Mouse (Mus musculus) kidney, adult 2 months (tissue): Measurements from ENCODE around the gene Oard1. TPM values are rescaled to one million over a fixed set of nuclear protein-coding genes. Genes with fewer than 3 reads are reported as not detected.

Source experiments
- DNase-seq: peaks from one replicate; pipeline ENCODE4 v3.0.0; 2021
- H3K27ac ChIP-seq: fragments of 200-500 bp; 2 replicates; pipeline ENCODE4 v1.5.1; 2012; ENCODE audit warnings: low read depth, low read length, control low read depth, inconsistent platforms; ENCODE audit not compliant: insufficient read depth
- H3K27me3 ChIP-seq: fragments of 200-500 bp; replicated peaks from 2 replicates; pipeline ENCODE4 v1.6.1; 2012; ENCODE audit warnings: mild to moderate bottlenecking, moderate library complexity, low read length, inconsistent platforms; ENCODE audit not compliant: control insufficient read depth, insufficient read depth
- H3K36me3 ChIP-seq: fragments of 200-500 bp; 2 replicates; pipeline ENCODE4 v1.6.1; 2012; ENCODE audit warnings: mild to moderate bottlenecking, moderate library complexity, low read length, inconsistent platforms; ENCODE audit not compliant: control insufficient read depth, insufficient read depth
- H3K4me1 ChIP-seq: fragments of 200-500 bp; 2 replicates; pipeline ENCODE4 v1.6.1; 2011; ENCODE audit warnings: low read length; ENCODE audit not compliant: control insufficient read depth, insufficient read depth
- H3K4me3 ChIP-seq: fragments of 200-500 bp; 2 replicates; pipeline ENCODE4 v1.5.1; 2011; ENCODE audit warnings: mild to moderate bottlenecking, low read depth, low read length, control low read depth; ENCODE audit not compliant: insufficient read depth
- CTCF ChIP-seq: fragments of 200-500 bp; conservative IDR thresholded peaks from 2 replicates; pipeline ENCODE4 v1.5.1; 2011; ENCODE audit warnings: low read depth, mild to moderate bottlenecking, control low read depth, low read length, moderate library complexity, mixed read lengths; ENCODE audit not compliant: insufficient read depth, insufficient read length
- POLR2A ChIP-seq: fragments of 200-500 bp; IDR thresholded peaks from one replicate; pipeline ENCODE4 v1.6.1; 2011; ENCODE audit warnings: low read depth, low read length, control low read depth
- WGBS: fragments of 180-500 bp; shearing (Covaris S2); methylation state at CpG from one replicate; pipeline ENCODE4 v1.1.7; 2018; 5-methylcytosine and 5-hydroxymethylcytosine counted together
- polyA plus RNA-seq: library from polyadenylated mRNA; depleted of rRNA; stranded (reverse); fragments of >200 nt; gene quantifications from 2 replicates; pipeline ENCODE4 v1.2.3, GENCODE M21; 2012

Gene Oard1
- polyA plus RNA-seq, 1 experiment = 25.8 TPM

DNA sequence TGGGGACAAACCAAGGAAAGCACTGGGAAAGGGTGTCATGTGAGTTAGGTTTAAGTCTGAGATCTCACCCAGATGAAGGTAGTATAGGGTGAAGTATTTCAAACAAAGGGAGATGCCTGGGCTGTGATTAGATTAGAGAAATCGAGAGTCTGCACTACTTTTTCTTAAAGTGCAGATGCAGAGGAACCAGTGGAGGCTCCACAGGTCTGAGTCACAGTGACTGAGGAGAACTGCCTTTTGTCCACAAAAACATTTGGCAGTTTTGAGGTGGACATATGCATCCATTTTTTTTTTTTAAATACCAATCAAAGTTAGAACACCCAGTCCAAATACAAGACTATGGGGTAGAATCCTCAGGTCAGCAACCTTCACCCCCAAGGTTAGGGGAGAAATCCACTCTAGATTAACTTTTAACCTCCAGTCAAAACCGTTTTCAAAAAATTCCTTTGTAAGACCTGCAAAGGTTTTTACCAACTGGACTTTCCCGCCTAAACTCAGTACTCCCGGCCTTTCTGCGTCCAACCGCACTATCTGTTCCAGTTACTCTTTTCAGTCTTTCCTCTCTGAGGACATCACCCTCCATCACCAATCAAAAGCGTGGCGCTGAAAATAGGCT lies 1.8 kb upstream of the Oard1 start:
- peak overlapping the region; percentile 98 for H3K27ac ChIP-seq
- TF ChIP-seq CTCF = no peak
- no peak for TF ChIP-seq POLR2A
- no peaks in the 10 kb centered on the region for H3K36me3 ChIP-seq
- peak overlapping the region; percentile 86 for H3K4me3 ChIP-seq
- H3K27me3 ChIP-seq = no peaks in the 10 kb centered on the region
- WGBS = 8% methylated on average over 8 of the region's 8 CpGs
- DNase-seq = peak; percentile 54
- H3K4me1 ChIP-seq = peaks cover 7% of the 10 kb centered on the region; the same call in 1 of the 2 replicates

DNA sequence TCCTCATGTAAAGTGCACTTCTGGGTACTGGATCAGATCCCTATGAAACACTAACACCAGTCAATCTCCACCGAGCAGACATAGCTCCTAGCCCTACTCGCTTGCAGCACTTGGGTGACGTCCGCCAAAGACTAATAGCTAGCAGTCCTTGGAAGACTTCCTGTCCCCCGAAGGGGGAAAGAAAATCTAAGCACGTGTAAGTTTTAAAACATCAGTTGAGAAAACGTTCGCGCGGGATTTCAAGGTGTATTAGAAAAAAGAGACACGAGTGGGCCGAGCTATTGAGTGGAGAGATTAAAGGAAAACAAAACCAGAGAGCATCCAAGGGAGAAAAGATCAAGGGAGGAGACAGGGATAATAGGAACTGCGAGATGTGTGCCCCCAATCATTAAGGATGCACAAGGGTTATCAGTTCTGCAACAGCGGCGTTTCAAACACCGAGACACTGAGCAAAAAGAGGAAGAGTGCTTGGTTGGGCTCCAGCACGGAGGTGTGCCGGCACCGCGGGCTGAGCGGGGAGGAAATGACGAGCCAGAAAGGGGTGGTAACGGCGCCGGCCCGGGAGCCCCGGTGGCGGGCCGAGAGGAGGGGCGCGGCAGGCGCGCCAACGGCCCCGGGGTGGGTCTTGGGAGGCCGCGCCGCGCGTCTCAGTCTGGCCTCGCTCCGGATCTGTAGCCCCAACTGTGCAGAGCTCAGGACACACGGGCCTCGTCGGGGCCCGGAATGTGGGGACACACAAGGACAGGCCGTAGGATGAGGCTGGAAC lies 1.1 kb upstream of the Oard1 start:
- H3K4me3 ChIP-seq = peak overlapping the region; percentile 86
- TF ChIP-seq CTCF (no peak), POLR2A (no peak)
- H3K27ac ChIP-seq = peak overlapping the region; percentile 98
- no peaks in the 10 kb centered on the region; the same call in 1 of the 2 replicates for H3K36me3 ChIP-seq
- WGBS = under 1% methylated on average over 47 of the region's 47 CpGs
- no peaks in the 10 kb centered on the region for H3K27me3 ChIP-seq
- DNase-seq = peak; percentile 81
- peaks cover 7% of the 10 kb centered on the region; the same call in 1 of the 2 replicates for H3K4me1 ChIP-seq

DNA sequence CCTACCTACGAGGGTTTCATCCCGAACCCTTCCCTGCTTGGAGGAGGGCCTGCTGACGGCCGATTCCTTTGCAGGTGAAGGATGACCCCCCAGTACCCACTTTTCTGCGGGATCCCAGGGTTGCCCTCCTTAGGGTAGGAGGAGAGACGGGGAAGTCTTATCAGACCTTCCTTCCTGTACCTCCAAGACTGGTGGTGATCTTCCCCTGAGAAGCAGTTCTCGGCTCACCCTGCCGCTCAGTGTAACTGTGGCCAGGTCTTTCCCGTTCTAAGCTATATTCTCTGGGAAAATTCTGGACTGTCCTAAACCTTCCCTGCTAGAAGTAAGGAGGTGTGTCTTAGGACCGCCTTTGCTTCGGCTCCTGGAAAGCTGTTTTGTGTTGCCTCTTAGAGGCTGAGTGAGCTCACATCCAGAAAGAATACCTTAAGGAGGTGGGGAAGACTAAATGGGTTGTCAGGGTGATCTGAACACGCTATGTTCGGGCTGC lies 528 bp downstream of the Oard1 start:
- H3K27me3 ChIP-seq = no peaks in the 10 kb centered on the region
- no peak for DNase-seq
- peaks cover 1% of the 10 kb centered on the region; the same call in 1 of the 2 replicates for H3K36me3 ChIP-seq
- peak overlapping the region; percentile 85 for H3K27ac ChIP-seq
- TF ChIP-seq POLR2A = no peak
- H3K4me3 ChIP-seq = peak overlapping the region; percentile 78
- H3K4me1 ChIP-seq = peaks cover 3% of the 10 kb centered on the region; the same call in 1 of the 2 replicates
- under 1% methylated on average over 13 of the region's 13 CpGs for WGBS

GRCm38 (mm10) chr17:48411241-48411640 lies 1.4 kb downstream of the Oard1 start:
- TF ChIP-seq CTCF (no peak), POLR2A (no peak)
- DNase-seq = no peak
- no peak overlapping the region for H3K4me3 ChIP-seq
- peaks cover 3% of the 10 kb centered on the region; the same call in 1 of the 2 replicates for H3K4me1 ChIP-seq
- peak overlapping the region; percentile 50; the same call in 1 of the 2 replicates for H3K27ac ChIP-seq
- WGBS = 20% methylated on average over 8 of the region's 8 CpGs
- H3K27me3 ChIP-seq = no peaks in the 10 kb centered on the region
- peaks cover 1% of the 10 kb centered on the region; the same call in 1 of the 2 replicates for H3K36me3 ChIP-seq

- TF ChIP-seq POLR2A = no peak
- TF ChIP-seq CTCF = no peak
- no peak for DNase-seq
- Histone ChIP-seq H3K4me1 (peaks cover 24% of the 10 kb centered on the region), H3K36me3 (peaks cover 1% of the 10 kb centered on the region; the same call in 1 of the 2 replicates), H3K27me3 (no peaks in the 10 kb centered on the region), H3K4me3 (no peak overlapping the region), H3K27ac (no peak overlapping the region; the same call in 1 of the 2 replicates)
- WGBS = 57% methylated on average over 7 of the region's 7 CpGs
Measured at GRCm38 (mm10) chr17:48416011-48416410, 6.2 kb downstream of the Oard1 start.

- Histone ChIP-seq H3K36me3 (peaks cover 1% of the 10 kb centered on the region; the same call in 1 of the 2 replicates), H3K4me1 (peaks cover 21% of the 10 kb centered on the region), H3K27ac (no peak overlapping the region), H3K27me3 (no peaks in the 10 kb centered on the region), H3K4me3 (no peak overlapping the region)
- no peak for TF ChIP-seq POLR2A
- TF ChIP-seq CTCF = peak; percentile 66
- 75% methylated on average over 14 of the region's 14 CpGs for WGBS
- peak; percentile 76 for DNase-seq
Measured at GRCm38 (mm10) chr17:48416425-48417195, 6.8 kb downstream of the Oard1 start.

DNA sequence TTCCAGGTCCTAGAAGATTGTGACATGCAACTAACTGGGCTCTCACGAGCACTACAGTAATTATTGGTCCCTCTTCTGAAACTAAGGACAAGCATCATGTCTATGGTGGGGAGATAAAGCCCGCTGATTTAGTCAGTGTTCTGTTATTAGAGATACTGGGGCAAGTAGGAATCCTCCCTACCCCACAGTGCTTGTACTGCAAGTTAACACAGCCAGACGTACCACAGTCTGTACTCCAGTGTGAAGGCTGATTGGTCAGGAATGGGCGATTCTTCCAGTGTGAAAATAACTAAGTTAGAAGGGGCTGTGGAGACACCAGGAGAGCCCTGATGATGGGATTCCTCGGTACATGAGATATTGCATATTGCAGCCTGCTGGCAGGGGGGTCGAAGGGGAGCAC lies 7.7 kb downstream of the Oard1 start:
- Histone ChIP-seq H3K27me3 (no peaks in the 10 kb centered on the region), H3K27ac (no peak overlapping the region; the same call in 1 of the 2 replicates), H3K4me1 (peaks cover 21% of the 10 kb centered on the region), H3K4me3 (no peak overlapping the region), H3K36me3 (peaks cover 1% of the 10 kb centered on the region; the same call in 1 of the 2 replicates)
- DNase-seq = no peak
- WGBS = 68% methylated on average over 6 of the region's 6 CpGs
- no peak for TF ChIP-seq POLR2A
- TF ChIP-seq CTCF = no peak
